Mouse (Mus musculus): Measurements from ENCODE around the gene Ptprn2.

GRCm38 (mm10) chr12:116842723-116843272 is 357.3 kb downstream of the Ptprn2 start:
- TF ChIP-seq CTCF (IDR thresholded peaks at IDR 0.05; ENCODE audit: control insufficient read depth, insufficient read depth, insufficient replicate concordance, low read depth, low read length) (no peak), POLR2A (IDR thresholded peaks at IDR 0.05; ENCODE audit: control insufficient read depth, low read depth, low read length) (no peak)
